Mouse (Mus musculus) heart, embryonic 13.5 days (tissue): ENCODE results near the gene Bfsp2. TPM values are rescaled to one million over a fixed set of nuclear protein-coding genes. Genes with fewer than 3 reads are reported as not detected.

ENCODE experiments used
- ATAC-seq: fragments of 200-750 bp; cut with Nextera tagmentation; 2 replicates; pipeline ENCODE4 v1.8.0; 2017; ENCODE audit warnings: moderate TSS enrichment; ENCODE audit not compliant: insufficient number of reproducible peaks, low FRiP score, low TSS enrichment; ENCODE audit errors: extremely low read depth
- H3K27ac ChIP-seq: fragments of 300-500 bp; sonication (generic); replicated peaks from 2 replicates; pipeline ENCODE4 v1.5.1; 2015; ENCODE audit warnings: moderate library complexity, mild to moderate bottlenecking, inconsistent platforms
- H3K27me3 ChIP-seq: fragments of 300-500 bp; sonication (generic); replicated peaks from 2 replicates; pipeline ENCODE4 v1.6.1; 2015; ENCODE audit warnings: mild to moderate bottlenecking, inconsistent platforms
- H3K36me3 ChIP-seq: fragments of 300-500 bp; sonication (generic); 2 replicates; pipeline ENCODE4 v1.6.1; 2015; ENCODE audit warnings: mild to moderate bottlenecking, inconsistent platforms
- H3K4me1 ChIP-seq: fragments of 300-500 bp; sonication (generic); 2 replicates; pipeline ENCODE4 v1.6.1; 2015; ENCODE audit warnings: inconsistent platforms
- H3K4me2 ChIP-seq: fragments of 300-500 bp; sonication (generic); 2 replicates; pipeline ENCODE4 v1.6.1; 2015; ENCODE audit warnings: inconsistent platforms, mild to moderate bottlenecking, moderate library complexity
- H3K4me3 ChIP-seq: fragments of 300-500 bp; sonication (generic); 2 replicates; pipeline ENCODE4 v1.5.1; 2015; ENCODE audit warnings: moderate library complexity, mild to moderate bottlenecking, inconsistent platforms
- H3K9ac ChIP-seq: fragments of 300-500 bp; sonication (generic); 2 replicates; pipeline ENCODE4 v1.6.1; 2015; ENCODE audit warnings: inconsistent platforms, mild to moderate bottlenecking, moderate library complexity
- H3K9me3 ChIP-seq: fragments of 300-500 bp; sonication (generic); 2 replicates; pipeline ENCODE4 v1.6.1; 2016; ENCODE audit warnings: inconsistent platforms
- WGBS: fragments of 180-500 bp; shearing (Covaris S2); methylation state at CpG from one replicate; pipeline ENCODE4 v1.1.7; 2015; ENCODE audit warnings: mixed read lengths; 5-methylcytosine and 5-hydroxymethylcytosine counted together
- polyA plus RNA-seq: library from polyadenylated mRNA; unstranded; fragments of >200 nt; fragmentation: Nextera tagmentation; extraction: Ambion mirVana; gene quantifications from 2 replicates; pipeline ENCODE4 v1.2.1, GENCODE M21; 2015

The Bfsp2 gene
- polyA plus RNA-seq, 1 experiment from 2014 or later: 1.1 TPM

- Histone ChIP-seq H3K4me1 (peaks cover 38% of the 10 kb centered on the region), H3K9ac (no peak overlapping the region), H3K27me3 (no peaks in the 10 kb centered on the region), H3K9me3 (no peaks in the 10 kb centered on the region), H3K27ac (no peak overlapping the region), H3K4me3 (no peak overlapping the region), H3K36me3 (peaks cover 28% of the 10 kb centered on the region), H3K4me2 (no peak overlapping the region; the same call in 1 of the 2 replicates)
- ATAC-seq: no peak
- 90% methylated on average over 2 of the region's 2 CpGs for WGBS
Observed at GRCm38 (mm10) chr9:103502655-103503054, 22.4 kb upstream of the Bfsp2 start.

- Histone ChIP-seq H3K4me2 (peak overlapping the region; percentile 43), H3K9ac (peak overlapping the region; percentile 41), H3K27ac (peak overlapping the region; percentile 59), H3K4me3 (0 out of 2 replicates have a peak overlapping the region, but pooled peaks have one; percentile 5), H3K36me3 (peaks cover 30% of the 10 kb centered on the region), H3K9me3 (no peaks in the 10 kb centered on the region), H3K27me3 (no peaks in the 10 kb centered on the region), H3K4me1 (peaks cover 36% of the 10 kb centered on the region)
- ATAC-seq: no peak; the same call in 1 of the 2 replicates
- 12% methylated on average over 14 of the region's 14 CpGs for WGBS
Observed at GRCm38 (mm10) chr9:103501861-103502364, 21.7 kb upstream of the Bfsp2 start.

GRCm38 (mm10) chr9:103499366-103499765 is 19.1 kb upstream of the Bfsp2 start:
- 89% methylated on average over 18 of the region's 18 CpGs for WGBS

GRCm38 (mm10) chr9:103498699-103499098 is 18.5 kb upstream of the Bfsp2 start:
- Histone ChIP-seq H3K9me3 (no peaks in the 10 kb centered on the region), H3K27ac (no peak overlapping the region), H3K36me3 (peaks cover 29% of the 10 kb centered on the region), H3K27me3 (no peaks in the 10 kb centered on the region), H3K9ac (no peak overlapping the region), H3K4me2 (no peak overlapping the region), H3K4me3 (no peak overlapping the region), H3K4me1 (peaks cover 33% of the 10 kb centered on the region)
- no peak for ATAC-seq
- WGBS: 62% methylated on average over 8 of the region's 8 CpGs

More at GRCm38 (mm10) chr9:103499366-103499765, 19.1 kb upstream of the Bfsp2 start:
- ATAC-seq: no peak
- Histone ChIP-seq H3K27me3 (no peaks in the 10 kb centered on the region), H3K36me3 (peaks cover 32% of the 10 kb centered on the region), H3K4me3 (no peak overlapping the region), H3K27ac (no peak overlapping the region), H3K9ac (no peak overlapping the region), H3K4me2 (no peak overlapping the region), H3K4me1 (peaks cover 33% of the 10 kb centered on the region), H3K9me3 (no peaks in the 10 kb centered on the region)

- 65% methylated on average over 11 of the region's 11 CpGs for WGBS
- no peak overlapping the region for H3K4me2 ChIP-seq
- H3K27ac ChIP-seq: no peak overlapping the region
- H3K9me3 ChIP-seq: no peaks in the 10 kb centered on the region
- H3K9ac ChIP-seq: no peak overlapping the region
- H3K27me3 ChIP-seq: no peaks in the 10 kb centered on the region
- peaks cover 40% of the 10 kb centered on the region for H3K4me1 ChIP-seq
- no peak for ATAC-seq
- H3K4me3 ChIP-seq: no peak overlapping the region
- peaks cover 29% of the 10 kb centered on the region for H3K36me3 ChIP-seq
Observed at GRCm38 (mm10) chr9:103495391-103495790, 15.2 kb upstream of the Bfsp2 start.

- Histone ChIP-seq H3K4me3 (no peak overlapping the region), H3K4me1 (peaks cover 49% of the 10 kb centered on the region), H3K27ac (peak overlapping the region; percentile 59), H3K9me3 (no peaks in the 10 kb centered on the region), H3K27me3 (no peaks in the 10 kb centered on the region), H3K9ac (peak overlapping the region; percentile 48; the same call in 1 of the 2 replicates), H3K36me3 (peaks cover 24% of the 10 kb centered on the region), H3K4me2 (no peak overlapping the region)
- no peak for ATAC-seq
- WGBS: 27% methylated on average over 7 of the region's 7 CpGs
Observed at GRCm38 (mm10) chr9:103494346-103495020, 14.3 kb upstream of the Bfsp2 start.

GRCm38 (mm10) chr9:103491985-103492384 is 11.8 kb upstream of the Bfsp2 start:
- Histone ChIP-seq H3K27me3 (no peaks in the 10 kb centered on the region), H3K9me3 (no peaks in the 10 kb centered on the region), H3K27ac (peak overlapping the region; percentile 22), H3K36me3 (peaks cover 12% of the 10 kb centered on the region), H3K9ac (0 out of 2 replicates have a peak overlapping the region, but pooled peaks have one; percentile 38), H3K4me2 (no peak overlapping the region), H3K4me3 (no peak overlapping the region), H3K4me1 (peaks cover 72% of the 10 kb centered on the region)
- no peak for ATAC-seq
- 42% methylated on average over 8 of the region's 8 CpGs for WGBS

GRCm38 (mm10) chr9:103490439-103490838 is 10.2 kb upstream of the Bfsp2 start:
- ATAC-seq: no peak
- Histone ChIP-seq H3K27me3 (no peaks in the 10 kb centered on the region), H3K4me2 (no peak overlapping the region), H3K9me3 (no peaks in the 10 kb centered on the region), H3K4me3 (no peak overlapping the region), H3K36me3 (peaks cover 11% of the 10 kb centered on the region), H3K27ac (0 out of 2 replicates have a peak overlapping the region, but pooled peaks have one; percentile 26), H3K4me1 (peaks cover 86% of the 10 kb centered on the region), H3K9ac (no peak overlapping the region)
- WGBS: 14% methylated on average over 2 of the region's 2 CpGs

- Histone ChIP-seq H3K4me2 (no peak overlapping the region), H3K27ac (no peak overlapping the region), H3K36me3 (peaks cover 11% of the 10 kb centered on the region), H3K27me3 (no peaks in the 10 kb centered on the region), H3K4me3 (no peak overlapping the region), H3K9me3 (no peaks in the 10 kb centered on the region), H3K9ac (no peak overlapping the region), H3K4me1 (peaks cover 86% of the 10 kb centered on the region)
- WGBS: 62% methylated on average over 4 of the region's 4 CpGs
- ATAC-seq: no peak
Observed at GRCm38 (mm10) chr9:103489883-103490282, 9.7 kb upstream of the Bfsp2 start.

GRCm38 (mm10) chr9:103489096-103489495 is 8.9 kb upstream of the Bfsp2 start:
- no peak for ATAC-seq
- Histone ChIP-seq H3K36me3 (peaks cover 13% of the 10 kb centered on the region), H3K4me3 (no peak overlapping the region), H3K27me3 (no peaks in the 10 kb centered on the region), H3K9me3 (no peaks in the 10 kb centered on the region), H3K27ac (no peak overlapping the region), H3K9ac (peak overlapping the region; percentile 61), H3K4me1 (peaks cover 82% of the 10 kb centered on the region), H3K4me2 (no peak overlapping the region)
- 32% methylated on average over 6 of the region's 7 CpGs for WGBS

GRCm38 (mm10) chr9:103486262-103486661 is 6.0 kb upstream of the Bfsp2 start:
- no peak for ATAC-seq
- H3K9ac ChIP-seq: peak overlapping the region; percentile 40

GRCm38 (mm10) chr9:103485606-103486005 is 5.4 kb upstream of the Bfsp2 start:
- H3K4me2 ChIP-seq: no peak overlapping the region

More at GRCm38 (mm10) chr9:103486262-103486661, 6.0 kb upstream of the Bfsp2 start:
- no peak overlapping the region for H3K4me3 ChIP-seq
- no peaks in the 10 kb centered on the region for H3K27me3 ChIP-seq
- WGBS: 76% methylated on average over 6 of the region's 6 CpGs
- H3K4me2 ChIP-seq: no peak overlapping the region
- peaks cover 74% of the 10 kb centered on the region for H3K4me1 ChIP-seq
- peaks cover 26% of the 10 kb centered on the region for H3K36me3 ChIP-seq
- H3K27ac ChIP-seq: peak overlapping the region; percentile 56
- H3K9me3 ChIP-seq: no peaks in the 10 kb centered on the region

More at GRCm38 (mm10) chr9:103485606-103486005, 5.4 kb upstream of the Bfsp2 start:
- Histone ChIP-seq H3K9me3 (no peaks in the 10 kb centered on the region), H3K4me3 (no peak overlapping the region), H3K36me3 (peaks cover 26% of the 10 kb centered on the region), H3K9ac (peak overlapping the region; percentile 42; the same call in 1 of the 2 replicates), H3K4me1 (peaks cover 74% of the 10 kb centered on the region), H3K27me3 (no peaks in the 10 kb centered on the region), H3K27ac (peak overlapping the region; percentile 56)
- no peak for ATAC-seq
- WGBS: 24% methylated on average over 8 of the region's 8 CpGs
